18 mouse cellular contexts compared by ENCODE assay signal in the genomic region with DNA sequence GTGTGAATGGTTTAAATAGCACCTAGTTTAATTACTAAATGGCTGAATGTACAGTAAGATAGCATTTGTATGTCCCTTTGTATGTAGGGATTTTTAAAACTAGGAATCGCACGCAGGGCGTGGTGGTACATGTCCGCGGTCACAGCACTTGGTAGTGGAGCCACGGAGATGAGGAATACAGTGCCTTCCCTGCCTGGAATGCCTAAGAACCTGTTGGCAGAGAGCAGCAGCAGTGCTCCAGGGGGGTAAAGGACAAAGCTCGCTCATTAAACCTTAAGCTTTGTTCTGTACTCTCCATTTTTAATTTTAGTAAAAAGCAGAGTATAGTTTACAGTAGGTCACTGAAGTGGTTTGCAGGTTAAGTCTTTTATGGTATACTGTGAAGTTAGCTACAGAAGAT. TPM values are rescaled to one million over a fixed set of nuclear protein-coding genes. Genes with fewer than 3 reads are reported as not detected.
"Had no signal": no experiment of that assay in that cellular context is flagged by ENCODE, and none has a peak within 500 bp of the region (broad histone marks: within the 10 kb centered on the region; RNA-seq: fewer than 3 reads in every experiment).

No protein-coding gene starts in this region.

- H3K27ac ChIP-seq: intestine, embryonic 15.5 days; limb, embryonic 15.5 days; liver, embryonic 12.5 days; midbrain, embryonic 10.5 days; neural tube, embryonic 15.5 days; stomach, postnatal 0 days had no signal

- H3K4me2 ChIP-seq: intestine, embryonic 15.5 days; limb, embryonic 15.5 days; liver, embryonic 12.5 days; lung, embryonic 14.5 days had no signal

- H3K4me3 ChIP-seq: intestine, embryonic 15.5 days; liver, embryonic 12.5 days; midbrain, embryonic 10.5 days; myocyte; neural tube, embryonic 15.5 days had no signal

- H3K9me3 ChIP-seq: intestine, embryonic 15.5 days; limb, embryonic 15.5 days; liver, embryonic 12.5 days; midbrain, embryonic 10.5 days; neural tube, embryonic 15.5 days had no signal

- DNase-seq: layer of hippocampus, postnatal 36 days; lung, embryonic 14.5 days; lung, postnatal 10 days; lung, postnatal 4 days; right cerebral cortex, adult 18-20 months; right cerebral cortex, postnatal 25 days; thymus, postnatal 4 days had no signal

- H3K27me3 ChIP-seq: intestine, embryonic 15.5 days; limb, embryonic 15.5 days; liver, embryonic 12.5 days; neural tube, embryonic 15.5 days had no signal

- ATAC-seq: intestine, embryonic 15.5 days; liver, embryonic 12.5 days had no signal

- H3K9ac ChIP-seq: intestine, embryonic 15.5 days; limb, embryonic 15.5 days; liver, embryonic 12.5 days; lung, embryonic 14.5 days; neural tube, embryonic 15.5 days had no signal

RNA-seq across cellular contexts. Expression of a gene that starts 3.5 kb away (rescaled TPM):
- polyA plus RNA-seq: intestine, embryonic 15.5 days; limb, embryonic 11.5 days; liver, embryonic 12.5 days; liver, embryonic 16.5 days; lung, embryonic 14.5 days; myocyte; neural tube, embryonic 11.5 days; small intestine, adult 2 months had no signal
